Mouse (Mus musculus) erythroblast, adult 5-6 weeks (primary cell): ENCODE results near the gene Akt2. TPM values are rescaled to one million over a fixed set of nuclear protein-coding genes. Genes with fewer than 3 reads are reported as not detected.

ENCODE experiments used
- ATAC-seq: replicated peaks from 2 replicates; pipeline ENCODE4 v1.8.0; 2016; ENCODE audit warnings: moderate number of reproducible peaks, mild to moderate bottlenecking, moderate TSS enrichment, inconsistent platforms; ENCODE audit not compliant: poor library complexity, low FRiP score, severe bottlenecking
- total RNA-seq, 2 experiments: library from RNA; stranded (forward) in 1 of 2; stranded (reverse) in 1 of 2; fragments of 150-400 nt in 1 of 2; fragments of 200-764, 138-1000 nt in 1 of 2; gene quantifications; 2 replicates each; pipeline versions ENCODE4 v1.2.3 to v1.2.4; 2015 to 2017; ENCODE audit warnings: low replicate concordance in 2 of 2

Gene Akt2
- total RNA-seq, 2 experiments from 2014 or later, result 22.7 to 51.2 TPM

GRCm38 (mm10) chr7:27586861-27587260, 4.5 kb upstream of the Akt2 start:
- no peak for ATAC-seq

GRCm38 (mm10) chr7:27587741-27588140, 3.6 kb upstream of the Akt2 start:
- ATAC-seq, result no peak

- ATAC-seq, result no peak
These were observed 1.3 kb upstream of the Akt2 start for GRCm38 (mm10) chr7:27590088-27590487.

- ATAC-seq, result no peak
These were observed 662 bp upstream of the Akt2 start for GRCm38 (mm10) chr7:27590566-27591213.

- peak; percentile 42 for ATAC-seq
These were observed 1.0 kb downstream of the Akt2 start for GRCm38 (mm10) chr7:27592217-27592929.

- no peak for ATAC-seq
These were observed 1.7 kb downstream of the Akt2 start for GRCm38 (mm10) chr7:27592934-27593645.

- no peak for ATAC-seq
These were observed 5.5 kb downstream of the Akt2 start for GRCm38 (mm10) chr7:27596586-27597503.

- ATAC-seq, result no peak
These were observed 6.7 kb downstream of the Akt2 start for GRCm38 (mm10) chr7:27598053-27598452.

GRCm38 (mm10) chr7:27601628-27602027, 10.3 kb downstream of the Akt2 start:
- no peak for ATAC-seq

- no peak for ATAC-seq
These were observed 10.8 kb downstream of the Akt2 start for GRCm38 (mm10) chr7:27602161-27602560.

GRCm38 (mm10) chr7:27602835-27603234, 11.5 kb downstream of the Akt2 start:
- ATAC-seq, result no peak

GRCm38 (mm10) chr7:27604661-27605348, 13.5 kb downstream of the Akt2 start:
- ATAC-seq, result no peak

- no peak for ATAC-seq
These were observed 14.3 kb downstream of the Akt2 start for GRCm38 (mm10) chr7:27605499-27606285.

GRCm38 (mm10) chr7:27606481-27607254, 15.3 kb downstream of the Akt2 start:
- ATAC-seq, result no peak; the same call in 1 of the 2 replicates

- ATAC-seq, result no peak
These were observed 16.2 kb downstream of the Akt2 start for GRCm38 (mm10) chr7:27607580-27607979.

GRCm38 (mm10) chr7:27608130-27608529, 16.8 kb downstream of the Akt2 start:
- ATAC-seq, result no peak

- no peak for ATAC-seq
These were observed 17.9 kb downstream of the Akt2 start for GRCm38 (mm10) chr7:27609285-27609684.

GRCm38 (mm10) chr7:27609688-27610087, 18.3 kb downstream of the Akt2 start:
- no peak for ATAC-seq
